Mouse (Mus musculus): Measurements from ENCODE around the gene Arl14. TPM values are rescaled to one million over a fixed set of nuclear protein-coding genes. Genes with fewer than 3 reads are reported as not detected.
A peak's percentile ranks its signal among the peaks of the same experiment; 100 is the strongest.

The Arl14 gene
- polyA plus RNA-seq, 1 experiment from 2014 or later: 1.6 TPM

GRCm38 (mm10) chr3:69186643-69187042 lies 35.6 kb upstream of the Arl14 start:
- no peak overlapping the region for H3K27ac ChIP-seq (ENCODE audit: low read length)
- H3K4me2 ChIP-seq (ENCODE audit: low read depth, low read length): no peak overlapping the region
- H3K27me3 ChIP-seq (replicated peaks; ENCODE audit: control insufficient read depth, insufficient read depth, low read length): no peaks in the 10 kb centered on the region
- no peaks in the 10 kb centered on the region for H3K9me3 ChIP-seq (ENCODE audit: control insufficient read depth, low read length)
- H3K36me3 ChIP-seq (ENCODE audit: control insufficient read depth, insufficient read depth, low read length): no peaks in the 10 kb centered on the region
- no peak for ATAC-seq
- no peak overlapping the region for H3K9ac ChIP-seq (ENCODE audit: low read depth, low read length)
- no peaks in the 10 kb centered on the region for H3K4me1 ChIP-seq (ENCODE audit: control insufficient read depth, insufficient read depth, low read length)
- no peak overlapping the region for H3K4me3 ChIP-seq (ENCODE audit: low read length)
- 80% methylated on average over 16 of the region's 16 CpGs for WGBS

DNA sequence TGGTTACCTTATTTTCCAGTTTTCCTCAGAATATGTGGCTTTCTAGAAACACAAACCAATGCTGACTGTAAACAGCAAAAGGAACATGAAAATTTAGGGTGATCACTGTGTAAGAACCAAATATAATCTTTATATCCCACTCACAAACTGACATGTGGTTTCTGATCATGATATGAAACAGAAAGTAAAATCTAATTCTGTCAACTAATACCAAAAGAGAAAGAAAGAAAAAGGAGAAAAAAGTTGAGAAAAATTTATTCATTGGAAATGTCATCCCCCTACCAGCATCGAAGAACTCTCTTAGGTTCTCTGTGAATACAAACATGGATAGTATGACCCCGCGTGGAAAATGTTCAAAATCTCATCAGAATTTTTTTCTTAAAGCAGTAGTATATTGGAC lies 29.2 kb upstream of the Arl14 start:
- H3K36me3 ChIP-seq (ENCODE audit: control insufficient read depth, insufficient read depth, low read length): no peaks in the 10 kb centered on the region
- no peak for ATAC-seq
- H3K27ac ChIP-seq (ENCODE audit: low read length): no peak overlapping the region
- H3K9me3 ChIP-seq (ENCODE audit: control insufficient read depth, low read length): no peaks in the 10 kb centered on the region
- 75% methylated on average over 3 of the region's 3 CpGs for WGBS
- no peak overlapping the region for H3K9ac ChIP-seq (ENCODE audit: low read depth, low read length)
- H3K4me2 ChIP-seq (ENCODE audit: low read depth, low read length): no peak overlapping the region
- H3K4me1 ChIP-seq (ENCODE audit: control insufficient read depth, insufficient read depth, low read length): no peaks in the 10 kb centered on the region
- H3K4me3 ChIP-seq (ENCODE audit: low read length): no peak overlapping the region
- H3K27me3 ChIP-seq (replicated peaks; ENCODE audit: control insufficient read depth, insufficient read depth, low read length): no peaks in the 10 kb centered on the region

GRCm38 (mm10) chr3:69194496-69194895 lies 27.7 kb upstream of the Arl14 start:
- WGBS: 42% methylated on average over 9 of the region's 9 CpGs
- Histone ChIP-seq H3K36me3 (ENCODE audit: control insufficient read depth, insufficient read depth, low read length) (no peaks in the 10 kb centered on the region), H3K4me3 (ENCODE audit: low read length) (no peak overlapping the region), H3K4me1 (ENCODE audit: control insufficient read depth, insufficient read depth, low read length) (no peaks in the 10 kb centered on the region), H3K9me3 (ENCODE audit: control insufficient read depth, low read length) (no peaks in the 10 kb centered on the region), H3K9ac (ENCODE audit: low read depth, low read length) (no peak overlapping the region), H3K27me3 (replicated peaks; ENCODE audit: control insufficient read depth, insufficient read depth, low read length) (no peaks in the 10 kb centered on the region), H3K27ac (ENCODE audit: low read length) (no peak overlapping the region), H3K4me2 (ENCODE audit: low read depth, low read length) (no peak overlapping the region)
- ATAC-seq: no peak

- H3K4me3 ChIP-seq (ENCODE audit: low read length): no peak overlapping the region
Measured at GRCm38 (mm10) chr3:69195251-69195650, 27.0 kb upstream of the Arl14 start.

GRCm38 (mm10) chr3:69198098-69198497 lies 24.1 kb upstream of the Arl14 start:
- 73% methylated on average over 2 of the region's 2 CpGs for WGBS
- no peaks in the 10 kb centered on the region for H3K27me3 ChIP-seq (replicated peaks; ENCODE audit: control insufficient read depth, insufficient read depth, low read length)

More at GRCm38 (mm10) chr3:69195251-69195650, 27.0 kb upstream of the Arl14 start:
- Histone ChIP-seq H3K27me3 (replicated peaks; ENCODE audit: control insufficient read depth, insufficient read depth, low read length) (no peaks in the 10 kb centered on the region), H3K9ac (ENCODE audit: low read depth, low read length) (no peak overlapping the region), H3K36me3 (ENCODE audit: control insufficient read depth, insufficient read depth, low read length) (no peaks in the 10 kb centered on the region), H3K4me2 (ENCODE audit: low read depth, low read length) (no peak overlapping the region), H3K4me1 (ENCODE audit: control insufficient read depth, insufficient read depth, low read length) (no peaks in the 10 kb centered on the region), H3K9me3 (ENCODE audit: control insufficient read depth, low read length) (no peaks in the 10 kb centered on the region), H3K27ac (ENCODE audit: low read length) (no peak overlapping the region)
- ATAC-seq: no peak
- WGBS: 45% methylated on average over 8 of the region's 8 CpGs

DNA sequence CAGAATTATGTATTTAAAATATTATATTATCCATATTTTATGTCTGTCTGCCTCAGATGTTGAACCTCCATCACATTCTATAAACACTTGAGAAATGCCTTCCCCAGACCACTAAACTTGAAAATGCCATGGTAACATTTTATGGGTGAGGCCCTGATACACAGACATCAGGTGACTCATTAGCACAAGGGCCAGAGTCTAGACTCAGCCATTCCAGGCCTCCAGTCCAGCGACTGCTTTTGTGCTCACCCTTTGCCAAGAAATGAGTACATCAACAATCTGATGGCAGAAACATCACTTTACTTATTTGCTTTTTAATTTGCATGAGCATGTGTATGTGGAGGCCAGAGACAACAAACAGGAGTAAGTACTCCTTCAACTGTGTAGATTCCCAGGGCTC lies 22.0 kb upstream of the Arl14 start:
- no peak overlapping the region for H3K4me2 ChIP-seq (ENCODE audit: low read depth, low read length)
- no peak overlapping the region for H3K27ac ChIP-seq (ENCODE audit: low read length)
- no peaks in the 10 kb centered on the region for H3K36me3 ChIP-seq (ENCODE audit: control insufficient read depth, insufficient read depth, low read length)
- no peak overlapping the region for H3K9ac ChIP-seq (ENCODE audit: low read depth, low read length)
- H3K4me1 ChIP-seq (ENCODE audit: control insufficient read depth, insufficient read depth, low read length): no peaks in the 10 kb centered on the region
- peak; percentile 94 for ATAC-seq
- no peaks in the 10 kb centered on the region for H3K27me3 ChIP-seq (replicated peaks; ENCODE audit: control insufficient read depth, insufficient read depth, low read length)
- H3K9me3 ChIP-seq (ENCODE audit: control insufficient read depth, low read length): no peaks in the 10 kb centered on the region
- no peak overlapping the region for H3K4me3 ChIP-seq (ENCODE audit: low read length)
- 35% methylated on average over 1 of the region's 1 CpGs for WGBS

More at GRCm38 (mm10) chr3:69198098-69198497, 24.1 kb upstream of the Arl14 start:
- H3K27ac ChIP-seq (ENCODE audit: low read length): no peak overlapping the region
- no peaks in the 10 kb centered on the region for H3K9me3 ChIP-seq (ENCODE audit: control insufficient read depth, low read length)
- no peaks in the 10 kb centered on the region for H3K36me3 ChIP-seq (ENCODE audit: control insufficient read depth, insufficient read depth, low read length)
- 0 out of 2 replicates have a peak, but pooled peaks have one; percentile 34 for ATAC-seq
- no peak overlapping the region for H3K9ac ChIP-seq (ENCODE audit: low read depth, low read length)
- no peak overlapping the region for H3K4me3 ChIP-seq (ENCODE audit: low read length)
- no peaks in the 10 kb centered on the region for H3K4me1 ChIP-seq (ENCODE audit: control insufficient read depth, insufficient read depth, low read length)
- H3K4me2 ChIP-seq (ENCODE audit: low read depth, low read length): no peak overlapping the region

- Histone ChIP-seq H3K27me3 (replicated peaks; ENCODE audit: control insufficient read depth, insufficient read depth, low read length) (no peaks in the 10 kb centered on the region), H3K27ac (ENCODE audit: low read length) (no peak overlapping the region), H3K36me3 (ENCODE audit: control insufficient read depth, insufficient read depth, low read length) (no peaks in the 10 kb centered on the region), H3K4me1 (ENCODE audit: control insufficient read depth, insufficient read depth, low read length) (peaks cover 5% of the 10 kb centered on the region; the same call in 1 of the 2 replicates), H3K9ac (ENCODE audit: low read depth, low read length) (no peak overlapping the region), H3K9me3 (ENCODE audit: control insufficient read depth, low read length) (no peaks in the 10 kb centered on the region), H3K4me3 (ENCODE audit: low read length) (no peak overlapping the region), H3K4me2 (ENCODE audit: low read depth, low read length) (no peak overlapping the region)
- 56% methylated on average over 2 of the region's 2 CpGs for WGBS
- no peak for ATAC-seq
Measured at GRCm38 (mm10) chr3:69201206-69201605, 21.0 kb upstream of the Arl14 start.

- no peaks in the 10 kb centered on the region for H3K36me3 ChIP-seq (ENCODE audit: control insufficient read depth, insufficient read depth, low read length)
- no peak overlapping the region for H3K9ac ChIP-seq (ENCODE audit: low read depth, low read length)
- H3K27me3 ChIP-seq (replicated peaks; ENCODE audit: control insufficient read depth, insufficient read depth, low read length): no peaks in the 10 kb centered on the region
- no peak overlapping the region for H3K4me3 ChIP-seq (ENCODE audit: low read length)
- ATAC-seq: no peak
- 77% methylated on average over 4 of the region's 4 CpGs for WGBS
- H3K9me3 ChIP-seq (ENCODE audit: control insufficient read depth, low read length): no peaks in the 10 kb centered on the region
- H3K4me2 ChIP-seq (ENCODE audit: low read depth, low read length): no peak overlapping the region
- H3K4me1 ChIP-seq (ENCODE audit: control insufficient read depth, insufficient read depth, low read length): peaks cover 5% of the 10 kb centered on the region
- H3K27ac ChIP-seq (ENCODE audit: low read length): no peak overlapping the region
Measured at GRCm38 (mm10) chr3:69202876-69203275, 19.3 kb upstream of the Arl14 start.

GRCm38 (mm10) chr3:69205266-69206054 lies 16.8 kb upstream of the Arl14 start:
- ATAC-seq: no peak
- H3K9me3 ChIP-seq (ENCODE audit: control insufficient read depth, low read length): no peaks in the 10 kb centered on the region
- H3K4me1 ChIP-seq (ENCODE audit: control insufficient read depth, insufficient read depth, low read length): peaks cover 5% of the 10 kb centered on the region
- H3K36me3 ChIP-seq (ENCODE audit: control insufficient read depth, insufficient read depth, low read length): no peaks in the 10 kb centered on the region
- H3K27me3 ChIP-seq (replicated peaks; ENCODE audit: control insufficient read depth, insufficient read depth, low read length): no peaks in the 10 kb centered on the region
- no peak overlapping the region for H3K4me2 ChIP-seq (ENCODE audit: low read depth, low read length)
- 45% methylated on average over 7 of the region's 7 CpGs for WGBS
- H3K27ac ChIP-seq (ENCODE audit: low read length): no peak overlapping the region
- no peak overlapping the region for H3K4me3 ChIP-seq (ENCODE audit: low read length)
- no peak overlapping the region for H3K9ac ChIP-seq (ENCODE audit: low read depth, low read length)
